28 mouse cellular contexts compared by ENCODE assay signal in genomic region chr12:78059965-78060364, GRCm38 (mm10).
"Had no signal": no experiment of that assay in that cellular context is flagged by ENCODE, and none has a peak within 500 bp of the region (broad histone marks: within the 10 kb centered on the region; RNA-seq: fewer than 3 reads in every experiment).

No protein-coding gene starts in this region.

- H3K27me3 ChIP-seq: intestine, embryonic 15.5 days; liver, embryonic 13.5 days; liver, embryonic 15.5 days had no signal

- H3K9me3 ChIP-seq: heart, embryonic 13.5 days; heart, embryonic 15.5 days; hindbrain, embryonic 10.5 days; hindbrain, embryonic 12.5 days; intestine, embryonic 15.5 days; limb, embryonic 10.5 days; limb, embryonic 12.5 days; liver, embryonic 13.5 days; liver, embryonic 15.5 days had no signal

- ATAC-seq: hindbrain, embryonic 16.5 days; inflammation-experienced regulatory T-cells, adult 6 months; intestine, embryonic 15.5 days; intestine, postnatal 0 days had no signal

- DNase-seq: gastrocnemius, postnatal 14 days; gastrocnemius, postnatal 36 days; heart, adult 18-20 months; heart, postnatal 14 days; heart, postnatal 36 days; kidney, adult 2 months; kidney, adult 9 months; kidney, postnatal 10 days; kidney, postnatal 25 days; kidney, postnatal 4 days; liver; liver, embryonic 13.5 days had no signal

- H3K4me3 ChIP-seq: heart, embryonic 13.5 days; heart, embryonic 15.5 days; hindbrain, embryonic 10.5 days; hindbrain, embryonic 12.5 days; intestine, embryonic 15.5 days; layer of hippocampus, adult 2 months; left cerebral cortex, adult 2 months; limb, embryonic 10.5 days; limb, embryonic 12.5 days; liver, embryonic 13.5 days; liver, embryonic 15.5 days had no signal

- H3K4me1 ChIP-seq: intestine, embryonic 15.5 days; limb, embryonic 12.5 days; liver, embryonic 13.5 days; liver, embryonic 15.5 days had no signal

- H3K36me3 ChIP-seq: heart, embryonic 13.5 days; heart, embryonic 15.5 days; hindbrain, embryonic 10.5 days; hindbrain, embryonic 12.5 days; intestine, embryonic 15.5 days; limb, embryonic 10.5 days; limb, embryonic 12.5 days; liver, embryonic 13.5 days; liver, embryonic 15.5 days had no signal

- H3K27ac ChIP-seq: heart, embryonic 13.5 days; heart, embryonic 15.5 days; hindbrain, embryonic 10.5 days; hindbrain, embryonic 12.5 days; hindbrain, embryonic 14.5 days; intestine, embryonic 15.5 days; layer of hippocampus, adult 2 months; left cerebral cortex, adult 2 months; limb, embryonic 10.5 days; limb, embryonic 12.5 days; liver, embryonic 13.5 days; liver, embryonic 15.5 days had no signal

- H3K9ac ChIP-seq: heart, embryonic 13.5 days; heart, embryonic 15.5 days; hindbrain, embryonic 12.5 days; hindbrain, embryonic 14.5 days; intestine, embryonic 15.5 days; limb, embryonic 12.5 days; liver, embryonic 13.5 days; liver, embryonic 15.5 days had no signal

- H3K4me2 ChIP-seq: heart, embryonic 11.5 days; heart, embryonic 13.5 days; heart, embryonic 15.5 days; hindbrain, embryonic 12.5 days; hindbrain, embryonic 14.5 days; intestine, embryonic 15.5 days; limb, embryonic 12.5 days; liver, embryonic 11.5 days; liver, embryonic 13.5 days; liver, embryonic 15.5 days had no signal
